Mouse (Mus musculus): ENCODE measurements around the gene Ifitm5.

DNA sequence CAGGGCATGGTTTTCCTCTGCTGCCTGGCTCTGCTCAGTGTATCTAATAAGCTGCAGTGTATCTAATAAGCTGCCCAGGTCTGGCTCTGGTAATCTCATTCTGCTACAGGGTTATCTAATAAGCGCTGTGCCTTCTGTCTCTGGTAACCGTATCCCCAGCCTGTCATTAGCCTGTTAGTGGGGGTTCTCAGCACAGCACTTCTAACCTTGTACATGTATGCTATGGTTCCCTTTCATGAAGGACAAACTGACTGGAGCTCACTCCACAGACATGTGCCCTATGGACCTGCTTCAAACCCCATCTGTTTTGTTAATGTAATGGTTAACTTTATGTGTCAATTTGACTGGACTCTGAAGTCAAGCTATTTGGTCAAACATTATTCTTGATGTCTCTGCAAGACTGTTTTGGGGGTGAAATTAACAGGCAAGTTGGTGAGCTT is 44.4 kb downstream of the Ifitm5 start:
- TF ChIP-seq CTCF (IDR thresholded peaks at IDR 0.05; ENCODE audit: borderline replicate concordance, extremely low read depth, insufficient read depth, insufficient read length) = no peak
- no peak for TF ChIP-seq POLR2A (IDR thresholded peaks at IDR 0.05; ENCODE audit: borderline replicate concordance, extremely low read depth, insufficient read depth, insufficient read length, poor library complexity, severe bottlenecking)

All from brain, embryonic 14.5 days (tissue).